Mouse (Mus musculus) embryonic facial prominence, embryonic 11.5 days (tissue): ENCODE measurements around the gene 1700123K08Rik. TPM values are rescaled to one million over a fixed set of nuclear protein-coding genes. Genes with fewer than 3 reads are reported as not detected.
"Not testable (repeated sequence)": the region's sequence is repeated elsewhere in the genome, so short reads cannot be mapped to it uniquely, and the experiment has no call there.

Source experiments
- ATAC-seq: fragments of 200-750 bp; cut with Nextera tagmentation; replicated peaks from 2 replicates; pipeline ENCODE4 v1.8.0; 2017; ENCODE audit warnings: low read depth; ENCODE audit not compliant: insufficient number of reproducible peaks, low FRiP score, low TSS enrichment
- DNase-seq: peaks from one replicate; pipeline ENCODE4 v3.0.0-alpha.2; 2015; ENCODE audit warnings: low spot score
- H3K27ac ChIP-seq: fragments of 300-500 bp; sonication (generic); replicated peaks from 2 replicates; pipeline ENCODE4 v1.5.1; 2014; ENCODE audit warnings: mild to moderate bottlenecking, low read depth, low read length, control low read depth
- H3K27me3 ChIP-seq: fragments of 300-500 bp; sonication (generic); 2 replicates; pipeline ENCODE4 v1.6.1; 2014; ENCODE audit warnings: mild to moderate bottlenecking, low read length, moderate library complexity, mixed read lengths; ENCODE audit not compliant: control insufficient read depth, insufficient read depth
- H3K36me3 ChIP-seq: fragments of 300-500 bp; sonication (generic); replicated peaks from 2 replicates; pipeline ENCODE4 v1.6.1; 2014; ENCODE audit warnings: low read depth, mild to moderate bottlenecking, low read length, moderate library complexity, mixed read lengths; ENCODE audit not compliant: control insufficient read depth, insufficient read depth
- H3K4me1 ChIP-seq: fragments of 300-500 bp; sonication (generic); 2 replicates; pipeline ENCODE4 v1.6.1; 2014; ENCODE audit warnings: low read length, mixed read lengths; ENCODE audit not compliant: control insufficient read depth, insufficient read depth
- H3K4me2 ChIP-seq: fragments of 300-500 bp; sonication (generic); 2 replicates; pipeline ENCODE4 v1.6.1; 2014; ENCODE audit warnings: low read depth, mild to moderate bottlenecking, control low read depth, low read length, moderate library complexity
- H3K4me3 ChIP-seq: fragments of 300-500 bp; sonication (generic); 2 replicates; pipeline ENCODE4 v1.5.1; 2014; ENCODE audit warnings: low read depth, low read length, control low read depth
- H3K9ac ChIP-seq: fragments of 300-500 bp; sonication (generic); replicated peaks from 2 replicates; pipeline ENCODE4 v1.6.1; 2014; ENCODE audit warnings: mild to moderate bottlenecking, control low read depth, low read length
- H3K9me3 ChIP-seq: fragments of 300-500 bp; sonication (generic); replicated peaks from 2 replicates; pipeline ENCODE4 v1.6.1; 2016; ENCODE audit warnings: mild to moderate bottlenecking, low read length, inconsistent platforms, mixed read lengths; ENCODE audit not compliant: control insufficient read depth
- WGBS: fragments of 180-500 bp; shearing (Covaris S2); extraction: QIAGEN DNeasy Blood & Tissue Kit; methylation state at CpG from one replicate; pipeline ENCODE4 v1.1.7; 2014; 5-methylcytosine and 5-hydroxymethylcytosine counted together
- microRNA-seq: library from miRNA; unstranded; fragments of <30 nt; microRNA quantifications from one replicate; pipeline ENCODE4, GENCODE M21; 2016; ENCODE audit warnings: borderline number of aligned reads
- polyA plus RNA-seq: library from polyadenylated mRNA; unstranded; fragments of >200 nt; fragmentation: Nextera tagmentation; extraction: Ambion mirVana; gene quantifications from 2 replicates; pipeline ENCODE4 v1.2.1, GENCODE M21; 2014

1700123K08Rik gene
- polyA plus RNA-seq, result not detected in 2 replicates

- H3K27ac ChIP-seq, H3K36me3 ChIP-seq, H3K27me3 ChIP-seq, H3K9ac ChIP-seq, H3K4me2 ChIP-seq, DNase-seq, ATAC-seq, H3K4me1 ChIP-seq, H3K9me3 ChIP-seq, H3K4me3 ChIP-seq: not testable (repeated sequence)
- WGBS, result 80% methylated on average over 2 of the region's 2 CpGs
These were observed at the start of gene 1700123K08Rik for GRCm38 (mm10) chr5:138564612-138565011. TSS of gene 1700123K08Rik (minus strand) at chr5:138564712.

GRCm38 (mm10) chr5:138587396-138587795 is 22.9 kb upstream of the 1700123K08Rik start:
- H3K27ac ChIP-seq, result no peak overlapping the region
- no peaks in the 10 kb centered on the region for H3K27me3 ChIP-seq
- ATAC-seq (no peak), DNase-seq (no peak)
- no peaks in the 10 kb centered on the region for H3K36me3 ChIP-seq
- H3K4me3 ChIP-seq, result no peak overlapping the region
- 86% methylated on average over 6 of the region's 6 CpGs for WGBS
- no peak overlapping the region for H3K4me2 ChIP-seq
- H3K9ac ChIP-seq, result no peak overlapping the region
- H3K9me3 ChIP-seq, result no peaks in the 10 kb centered on the region
- H3K4me1 ChIP-seq, result no peaks in the 10 kb centered on the region

- Histone ChIP-seq H3K9ac (no peak overlapping the region), H3K27ac (no peak overlapping the region), H3K4me2 (no peak overlapping the region), H3K4me1 (no peaks in the 10 kb centered on the region), H3K9me3 (no peaks in the 10 kb centered on the region), H3K36me3 (no peaks in the 10 kb centered on the region), H3K4me3 (no peak overlapping the region), H3K27me3 (no peaks in the 10 kb centered on the region)
- peak; percentile 63 for DNase-seq
- WGBS, result 55% methylated on average over 4 of the region's 4 CpGs
- no peak for ATAC-seq
These were observed 7.1 kb upstream of the 1700123K08Rik start for GRCm38 (mm10) chr5:138571623-138572022.

- H3K9ac ChIP-seq, result no peak overlapping the region
- no peaks in the 10 kb centered on the region for H3K4me1 ChIP-seq
- no peaks in the 10 kb centered on the region for H3K36me3 ChIP-seq
- H3K4me2 ChIP-seq, result no peak overlapping the region
- peak; percentile 42 for DNase-seq
- ATAC-seq, result no peak
- H3K4me3 ChIP-seq, result no peak overlapping the region
- no peak overlapping the region for H3K27ac ChIP-seq
- no peaks in the 10 kb centered on the region for H3K9me3 ChIP-seq
- WGBS, result 50% methylated on average over 1 of the region's 1 CpGs
- no peaks in the 10 kb centered on the region for H3K27me3 ChIP-seq
These were observed 11.8 kb downstream of the 1700123K08Rik start for GRCm38 (mm10) chr5:138552718-138553117.

GRCm38 (mm10) chr5:138532491-138532890 is 32.0 kb downstream of the 1700123K08Rik start:
- Histone ChIP-seq H3K36me3 (no peaks in the 10 kb centered on the region), H3K27ac (no peak overlapping the region), H3K4me3 (no peak overlapping the region), H3K4me1 (no peaks in the 10 kb centered on the region), H3K4me2 (no peak overlapping the region), H3K27me3 (no peaks in the 10 kb centered on the region), H3K9me3 (no peaks in the 10 kb centered on the region), H3K9ac (no peak overlapping the region)
- WGBS, result 75% methylated on average over 1 of the region's 1 CpGs
- ATAC-seq, result no peak
- DNase-seq, result no peak

Small RNAs within 50 kb of the gene (microRNA-seq; reads per million reads assigned to microRNA genes)
- gene Gm24082, result not detected

Other genes with a start within 250 kb of the 1700123K08Rik start
- gene Pvrig, start 222.8 kb downstream of the 1700123K08Rik start, polyA plus RNA-seq, result not detected in 2 replicates
- 45.8 and 49.3 TPM in 2 replicates for gene Zfp157, start 123.2 kb downstream of the 1700123K08Rik start, polyA plus RNA-seq
- 79.1 and 91.8 TPM in 2 replicates for gene Zfp68, start 55.0 kb upstream of the 1700123K08Rik start, polyA plus RNA-seq
- gene A430033K04Rik, start 58.1 kb upstream of the 1700123K08Rik start, polyA plus RNA-seq, result 11.7 and 12.3 TPM in 2 replicates
- 5.0 and 7.3 TPM in 2 replicates for gene Fam20c, start 189.8 kb upstream of the 1700123K08Rik start, polyA plus RNA-seq